Mouse (Mus musculus) gonadal fat pad, adult 2 months (tissue): ENCODE data around the gene Lmntd1. TPM values are rescaled to one million over a fixed set of nuclear protein-coding genes. Genes with fewer than 3 reads are reported as not detected.
"Not testable (repeated sequence)": the region's sequence is repeated elsewhere in the genome, so short reads cannot be mapped to it uniquely, and the experiment has no call there.

Experiments used
- DNase-seq: peaks from one replicate; pipeline ENCODE4 v3.0.0-alpha.2; 2012; ENCODE audit warnings: low read depth
- polyA plus RNA-seq: library from polyadenylated mRNA; depleted of rRNA; stranded (reverse); fragments of >200 nt; gene quantifications from 2 replicates; pipeline ENCODE4 v1.2.3, GENCODE M21; 2012; rRNA removed

Gene Lmntd1
- polyA plus RNA-seq, 1 experiment: 2.5 TPM

DNA sequence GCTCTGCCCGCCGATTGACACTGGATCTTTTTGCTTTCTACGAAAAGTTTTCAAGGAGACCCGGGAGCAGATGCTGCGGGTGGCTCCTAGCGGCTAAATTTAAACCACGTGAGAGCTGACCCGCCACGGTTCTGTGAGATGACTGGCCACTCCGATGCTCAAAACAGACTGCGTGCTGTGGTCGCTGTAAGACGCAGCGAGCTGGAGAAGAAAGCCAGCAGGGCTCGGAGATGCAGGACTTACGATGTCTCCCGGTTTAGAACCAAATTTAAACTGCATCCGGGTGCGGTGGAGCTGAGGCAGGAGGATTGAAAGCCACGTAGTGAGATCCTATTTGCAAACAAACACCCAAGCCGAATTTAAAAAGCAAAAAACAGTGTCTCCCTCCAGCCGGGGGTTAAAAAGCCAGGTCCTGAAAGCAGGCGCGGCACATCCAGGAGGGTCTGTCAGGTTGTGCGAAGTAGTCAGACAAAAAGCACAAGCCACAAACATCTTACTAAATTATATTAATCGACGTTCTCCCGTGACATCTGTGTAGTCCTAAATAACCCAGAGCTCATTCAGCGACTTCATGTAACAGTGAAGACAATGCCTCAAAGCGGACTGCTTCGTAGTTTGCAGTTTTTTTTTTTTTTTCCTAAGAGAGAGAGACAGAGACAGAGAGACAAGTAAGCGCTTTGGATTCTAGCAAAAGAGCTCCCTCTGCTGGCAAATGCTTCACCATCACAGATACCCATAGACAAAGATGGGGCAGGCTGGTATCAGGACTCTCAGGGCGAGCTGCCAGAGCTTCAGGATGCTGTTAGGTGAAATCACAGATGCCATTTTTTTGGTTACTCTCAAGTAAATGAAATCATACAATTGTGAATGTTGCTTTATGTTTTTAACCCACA, 272.6 kb downstream of the Lmntd1 start:
- no peak for DNase-seq

DNA sequence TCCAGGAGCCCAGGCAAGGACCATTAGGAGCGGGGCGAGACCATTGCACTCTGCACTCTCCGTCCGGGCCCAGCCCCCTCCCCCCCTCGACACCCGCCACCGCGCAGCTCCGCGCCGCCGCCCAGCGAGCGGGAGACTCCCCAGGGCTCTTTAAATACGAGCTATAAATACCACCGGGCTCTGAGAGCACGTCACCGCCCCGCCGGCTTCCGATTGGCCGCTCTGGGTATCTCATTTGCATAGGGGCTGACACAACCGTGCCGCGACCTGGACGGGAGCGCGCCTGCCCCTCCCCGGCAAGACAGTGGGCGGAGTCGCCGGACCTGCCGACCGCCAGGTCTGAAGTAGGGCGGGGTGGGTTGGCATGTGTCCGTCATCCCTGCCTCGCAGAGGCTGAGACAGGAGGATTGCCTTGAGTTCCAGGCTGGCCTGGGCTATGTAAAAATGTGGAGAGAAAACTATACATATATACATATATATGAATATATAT, 273.4 kb downstream of the Lmntd1 start:
- DNase-seq: peak; percentile 62

DNA sequence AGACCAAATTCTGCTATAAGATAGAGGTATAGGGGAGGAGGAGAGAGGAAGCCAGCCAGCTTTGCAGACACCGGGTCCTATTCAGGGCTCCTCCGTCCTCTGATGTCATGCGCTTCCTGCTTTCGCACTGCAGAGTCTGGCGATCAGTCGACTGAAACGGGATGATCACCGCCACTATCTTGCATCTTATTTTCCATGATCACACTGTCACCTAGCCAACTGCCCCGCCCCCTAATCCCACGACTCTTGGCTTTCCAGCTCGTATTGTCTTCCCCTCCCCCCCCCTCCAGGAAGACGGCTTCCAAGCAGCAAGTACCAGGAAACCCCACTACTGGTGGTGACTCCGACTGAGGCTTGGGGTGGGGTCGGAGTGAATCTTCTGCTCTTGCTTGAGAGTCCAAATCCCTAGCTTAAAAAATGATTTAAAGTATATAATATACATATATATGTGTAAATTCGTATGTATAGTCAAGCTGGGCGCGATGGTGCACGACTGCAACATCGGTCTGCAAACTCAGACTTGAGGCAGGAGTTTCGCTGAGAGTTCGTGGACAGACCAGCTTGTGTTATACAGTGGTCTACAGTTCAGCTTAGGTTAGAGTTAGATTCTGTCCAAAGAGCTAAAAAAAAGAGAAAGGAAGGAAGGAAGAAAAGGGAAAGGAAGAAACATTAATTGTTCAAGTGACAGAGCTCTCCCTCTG, 274.0 kb downstream of the Lmntd1 start:
- no peak for DNase-seq

DNA sequence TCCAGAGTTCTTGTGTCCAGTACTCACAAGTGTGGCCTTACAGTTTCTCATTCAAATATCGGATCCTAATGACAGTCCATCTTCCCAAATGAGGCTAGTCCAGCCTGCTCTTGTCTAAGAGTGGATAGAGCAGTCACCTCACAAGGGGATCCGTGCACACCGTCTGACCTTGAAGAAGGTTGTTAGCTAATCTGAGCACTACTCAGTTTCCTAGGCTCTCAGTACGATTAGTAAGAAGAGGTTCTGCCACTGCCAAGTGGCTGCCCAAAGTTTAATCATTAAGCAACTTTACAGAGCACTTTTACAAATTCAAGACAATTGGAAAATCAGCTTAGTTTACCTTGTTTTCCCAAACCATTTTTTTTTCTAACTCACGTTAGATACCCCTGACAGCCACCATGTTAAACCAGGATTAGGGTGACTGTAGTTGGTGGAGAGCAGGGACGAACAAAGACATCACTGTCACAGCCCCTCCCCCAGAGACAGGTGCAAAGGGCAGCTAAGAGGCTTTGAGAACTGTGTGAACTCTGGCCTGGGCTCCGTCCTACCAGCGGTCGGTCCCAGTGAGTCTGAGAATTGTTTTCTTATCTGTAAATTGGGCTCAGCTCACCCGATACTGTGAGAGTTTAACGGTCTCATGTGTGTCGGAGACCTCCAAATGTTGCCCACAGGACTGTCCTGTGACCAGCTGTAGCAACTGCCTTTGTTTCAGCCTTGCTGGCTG, 275.4 kb downstream of the Lmntd1 start:
- no peak for DNase-seq

DNA sequence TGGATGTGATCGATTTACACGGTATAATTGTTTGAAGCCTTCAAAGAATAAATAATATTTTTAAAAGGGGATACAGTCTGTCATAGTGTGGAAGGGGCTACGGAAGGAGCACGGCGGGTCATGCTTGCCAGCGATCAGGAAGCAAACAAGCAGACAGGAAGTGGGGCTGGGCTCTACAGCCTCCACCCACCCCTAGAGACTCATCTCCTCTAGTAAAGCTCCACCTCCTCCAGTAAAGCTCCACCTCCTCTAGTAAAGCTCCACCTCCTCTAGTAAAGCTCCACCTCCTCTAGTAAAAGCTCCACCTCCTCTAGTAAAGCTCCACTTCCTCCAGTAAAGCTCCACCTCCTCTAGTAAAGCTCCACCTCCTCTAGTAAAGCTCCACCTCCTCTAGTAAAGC, 276.6 kb downstream of the Lmntd1 start:
- DNase-seq: not testable (repeated sequence)

DNA sequence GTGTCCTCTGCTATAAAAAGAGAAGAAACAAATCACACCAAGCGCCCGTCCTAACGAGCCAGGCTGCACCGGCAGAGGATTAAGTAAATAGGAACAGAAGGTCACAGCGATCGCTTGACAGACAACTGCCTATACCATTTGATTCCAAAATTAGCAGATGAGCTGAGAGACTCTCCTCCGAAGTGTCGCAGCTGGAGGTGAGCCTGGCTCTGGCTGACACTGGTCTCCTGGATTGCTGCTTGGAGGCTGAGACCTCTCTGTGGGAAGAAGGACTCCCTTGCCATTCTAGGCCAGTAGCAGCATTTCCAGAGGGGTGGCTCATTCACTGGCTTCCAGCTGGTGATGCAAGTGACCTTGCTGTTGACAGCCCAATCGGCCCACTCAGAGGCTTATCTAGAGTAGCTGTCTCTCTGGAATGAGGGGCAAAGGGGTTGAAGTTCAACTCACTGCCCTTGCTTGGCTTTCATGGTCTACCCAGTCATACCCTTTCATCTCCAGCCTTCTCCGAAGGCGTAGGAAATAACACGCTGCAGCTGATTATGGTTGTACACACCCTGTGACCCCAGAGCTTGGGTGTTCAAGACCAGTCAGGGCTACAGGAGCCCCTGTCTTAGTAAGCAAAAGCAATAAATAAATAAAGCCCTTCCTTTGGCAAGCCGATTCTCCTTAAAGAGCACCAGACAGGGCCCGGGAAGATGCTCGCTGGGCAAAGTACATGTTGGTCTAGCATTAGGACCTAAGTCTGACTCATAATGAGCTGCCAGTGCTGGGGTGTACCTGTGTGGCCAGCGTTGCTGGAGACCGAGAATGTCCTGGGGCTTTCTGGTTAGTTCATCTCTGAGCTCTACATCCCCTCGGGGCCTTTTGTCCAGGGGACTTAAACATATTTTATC, 278.0 kb downstream of the Lmntd1 start:
- DNase-seq: no peak

DNA sequence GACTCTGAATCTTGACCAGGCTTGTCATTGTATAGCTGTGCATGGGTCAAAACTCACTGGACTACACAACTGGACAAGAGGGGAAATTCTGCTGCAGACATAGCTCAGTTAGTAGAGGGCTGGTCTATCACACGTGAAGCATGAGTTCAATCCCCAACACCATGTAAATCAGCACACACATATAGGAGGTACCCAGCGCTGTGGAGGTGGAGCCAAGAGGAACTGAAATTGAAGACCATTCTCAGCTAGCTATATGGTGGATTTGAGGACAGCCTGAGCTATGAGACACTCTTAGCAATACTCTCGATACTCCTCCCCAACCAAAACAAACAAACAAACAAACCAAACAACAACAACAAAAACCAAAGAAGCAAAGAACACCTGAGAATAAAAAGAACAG, 279.9 kb downstream of the Lmntd1 start:
- no peak for DNase-seq

DNA sequence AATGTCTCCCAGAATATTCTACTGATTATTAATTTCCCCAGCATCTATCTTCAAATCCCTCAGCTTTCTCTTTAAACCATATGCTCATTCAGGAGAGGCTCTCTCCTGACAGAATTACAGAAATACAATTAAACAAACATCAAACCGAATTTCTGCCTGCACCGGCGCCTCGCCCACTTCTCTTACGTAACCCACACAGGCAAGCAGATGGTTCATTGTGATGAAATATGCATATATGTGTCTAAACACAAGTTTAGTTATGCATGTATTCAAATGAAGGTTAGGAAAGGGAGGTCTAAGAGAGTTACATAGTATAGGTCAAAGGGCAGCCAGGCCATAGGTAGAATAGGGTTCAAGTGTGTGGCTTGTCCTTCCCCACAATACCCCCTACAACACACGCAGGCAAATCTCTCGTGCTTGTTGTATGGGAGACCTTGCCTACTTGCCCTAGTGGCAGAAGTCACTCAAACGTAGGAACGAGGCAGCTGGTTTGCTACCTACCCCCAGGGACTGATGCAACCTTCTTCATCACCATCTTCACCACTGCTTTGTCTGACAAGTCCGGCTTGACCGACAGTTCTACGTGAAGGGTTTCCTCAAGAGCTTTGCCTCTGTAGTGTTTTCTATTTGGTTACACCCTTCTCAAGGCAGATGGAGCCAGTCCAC, 287.8 kb downstream of the Lmntd1 start:
- DNase-seq: no peak

DNA sequence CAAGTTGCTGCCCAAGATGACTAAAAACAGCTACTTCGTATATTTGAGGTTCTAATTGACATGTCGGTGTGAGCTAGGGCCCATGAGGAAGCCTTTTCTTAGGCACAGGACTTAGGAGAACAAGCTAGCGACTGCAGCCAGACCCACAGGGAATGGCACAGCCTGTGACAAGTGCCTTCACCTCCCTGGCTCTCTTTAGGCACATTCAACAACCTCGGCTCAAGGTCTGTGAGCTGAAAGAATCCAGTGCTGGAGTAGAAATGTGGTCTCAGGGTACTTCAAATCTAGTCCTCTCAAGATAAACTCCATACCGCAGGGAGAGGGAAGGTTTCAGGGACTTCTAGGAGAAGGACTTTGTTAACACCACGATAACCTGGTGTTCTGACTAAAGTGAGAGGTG, 289.0 kb downstream of the Lmntd1 start:
- DNase-seq: no peak

DNA sequence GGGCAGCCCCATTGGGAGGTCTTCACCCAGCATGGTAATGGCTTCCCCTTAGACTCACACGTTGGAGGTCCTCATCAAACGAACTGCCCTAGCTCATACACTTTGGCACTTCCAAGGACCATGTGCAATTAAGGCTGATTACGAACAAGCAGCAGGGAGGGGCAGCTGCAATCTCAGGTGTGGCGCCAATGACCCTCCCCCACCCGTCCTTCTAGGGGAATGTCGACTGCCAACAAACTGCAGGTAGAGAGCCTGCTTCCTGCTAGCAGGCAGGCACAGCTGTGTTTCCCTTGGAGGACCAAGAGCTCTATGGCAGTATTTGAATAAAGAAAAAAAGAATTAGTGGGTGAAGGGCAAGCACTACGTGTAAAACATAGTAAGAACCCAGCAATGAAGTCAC, 289.6 kb downstream of the Lmntd1 start:
- DNase-seq: no peak

DNA sequence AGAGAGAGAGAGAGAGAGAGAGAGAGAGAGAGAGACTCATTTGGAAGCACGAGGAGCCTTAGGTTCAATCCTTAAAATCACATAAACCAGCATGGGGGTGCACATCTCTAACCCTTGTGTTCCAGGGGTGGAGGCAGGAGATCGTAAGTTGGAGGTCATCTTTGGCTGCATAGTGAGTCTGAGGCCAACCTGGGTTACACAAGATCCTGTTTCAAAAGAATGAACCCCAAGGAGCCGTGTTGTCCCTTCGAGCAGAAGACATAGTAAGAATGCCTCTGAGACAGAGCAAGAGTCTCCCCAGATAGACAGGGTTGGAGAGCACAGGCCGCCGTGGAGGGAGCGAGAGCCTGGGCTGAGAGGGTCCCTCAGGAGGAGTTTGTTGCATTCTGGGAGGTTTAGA, 291.9 kb downstream of the Lmntd1 start:
- DNase-seq: no peak

DNA sequence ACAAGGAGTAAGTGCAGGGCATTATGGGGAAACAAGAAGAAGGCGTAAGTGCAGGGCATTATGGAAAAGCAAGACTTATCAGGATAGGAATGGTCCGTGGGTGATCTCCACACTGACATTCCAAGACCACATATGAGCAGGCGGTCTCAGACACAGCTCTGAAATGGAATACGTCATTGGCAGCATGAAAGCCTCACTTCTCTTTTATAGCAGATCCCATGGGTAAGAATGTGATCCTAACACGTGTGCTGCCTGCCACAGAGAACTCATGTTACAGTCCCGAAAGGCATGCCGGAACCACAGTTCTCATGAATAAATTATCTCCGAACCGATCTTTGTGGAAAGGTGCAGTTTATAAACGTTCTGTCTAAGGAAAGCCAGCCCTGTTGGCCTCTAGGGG, 294.0 kb downstream of the Lmntd1 start:
- no peak for DNase-seq

Other genes with a start within 250 kb of the Lmntd1 start
- 1.7 and 5.1 TPM in 2 replicates for gene Tuba3b, start 1.4 kb upstream of the Lmntd1 start, polyA plus RNA-seq
- gene Rassf8, start 132.4 kb upstream of the Lmntd1 start, polyA plus RNA-seq: 23.1 and 23.7 TPM in 2 replicates